Mouse (Mus musculus) heart, embryonic 13.5 days (tissue): ENCODE measurements at regions not wholly inside any gene's neighbourhood (a gene's known extent, or its start where the extent isn't known, plus 50 kb on each side); places are given as distances from the start of the nearest gene placed in this dataset.

ENCODE experiments used
- ATAC-seq: fragments of 200-750 bp; cut with Nextera tagmentation; 2 replicates; pipeline ENCODE4 v1.8.0; 2017; ENCODE audit warnings: moderate TSS enrichment; ENCODE audit not compliant: insufficient number of reproducible peaks, low FRiP score, low TSS enrichment; ENCODE audit errors: extremely low read depth
- H3K27ac ChIP-seq: fragments of 300-500 bp; sonication (generic); replicated peaks from 2 replicates; pipeline ENCODE4 v1.5.1; 2015; ENCODE audit warnings: moderate library complexity, mild to moderate bottlenecking, inconsistent platforms
- H3K27me3 ChIP-seq: fragments of 300-500 bp; sonication (generic); replicated peaks from 2 replicates; pipeline ENCODE4 v1.6.1; 2015; ENCODE audit warnings: mild to moderate bottlenecking, inconsistent platforms
- H3K36me3 ChIP-seq: fragments of 300-500 bp; sonication (generic); 2 replicates; pipeline ENCODE4 v1.6.1; 2015; ENCODE audit warnings: mild to moderate bottlenecking, inconsistent platforms
- H3K4me1 ChIP-seq: fragments of 300-500 bp; sonication (generic); 2 replicates; pipeline ENCODE4 v1.6.1; 2015; ENCODE audit warnings: inconsistent platforms
- H3K4me2 ChIP-seq: fragments of 300-500 bp; sonication (generic); 2 replicates; pipeline ENCODE4 v1.6.1; 2015; ENCODE audit warnings: inconsistent platforms, mild to moderate bottlenecking, moderate library complexity
- H3K4me3 ChIP-seq: fragments of 300-500 bp; sonication (generic); 2 replicates; pipeline ENCODE4 v1.5.1; 2015; ENCODE audit warnings: moderate library complexity, mild to moderate bottlenecking, inconsistent platforms
- H3K9ac ChIP-seq: fragments of 300-500 bp; sonication (generic); 2 replicates; pipeline ENCODE4 v1.6.1; 2015; ENCODE audit warnings: inconsistent platforms, mild to moderate bottlenecking, moderate library complexity
- H3K9me3 ChIP-seq: fragments of 300-500 bp; sonication (generic); 2 replicates; pipeline ENCODE4 v1.6.1; 2016; ENCODE audit warnings: inconsistent platforms
- WGBS: fragments of 180-500 bp; shearing (Covaris S2); methylation state at CpG from one replicate; pipeline ENCODE4 v1.1.7; 2015; ENCODE audit warnings: mixed read lengths; 5-methylcytosine and 5-hydroxymethylcytosine counted together

- Histone ChIP-seq H3K9ac (no peak overlapping the region), H3K4me3 (no peak overlapping the region), H3K27ac (no peak overlapping the region), H3K36me3 (no peaks in the 10 kb centered on the region), H3K9me3 (0 out of 2 replicates have a peak, but pooled peaks cover 3% of the 10 kb centered on the region), H3K27me3 (no peaks in the 10 kb centered on the region), H3K4me2 (no peak overlapping the region), H3K4me1 (no peaks in the 10 kb centered on the region)
- no peak for ATAC-seq
- WGBS, result 62% methylated on average over 6 of the region's 6 CpGs
Observed at GRCm38 (mm10) chr14:72777927-72778560, 68.2 kb upstream of the Fndc3a start.

- no peaks in the 10 kb centered on the region for H3K4me1 ChIP-seq
- no peak overlapping the region for H3K9ac ChIP-seq
- H3K36me3 ChIP-seq, result no peaks in the 10 kb centered on the region
- H3K4me2 ChIP-seq, result no peak overlapping the region
- H3K9me3 ChIP-seq, result 0 out of 2 replicates have a peak, but pooled peaks cover 5% of the 10 kb centered on the region
- no peak for ATAC-seq
- no peaks in the 10 kb centered on the region for H3K27me3 ChIP-seq
- H3K27ac ChIP-seq, result no peak overlapping the region
- WGBS, result 11% methylated on average over 1 of the region's 1 CpGs
- H3K4me3 ChIP-seq, result no peak overlapping the region
Observed at GRCm38 (mm10) chr14:72770237-72770636, 60.4 kb upstream of the Fndc3a start.

GRCm38 (mm10) chr14:72760123-72760522 is 50.3 kb upstream of the Fndc3a start:
- Histone ChIP-seq H3K4me3 (no peak overlapping the region), H3K36me3 (no peaks in the 10 kb centered on the region), H3K27me3 (no peaks in the 10 kb centered on the region), H3K4me1 (no peaks in the 10 kb centered on the region), H3K9ac (no peak overlapping the region), H3K27ac (no peak overlapping the region), H3K4me2 (no peak overlapping the region), H3K9me3 (no peaks in the 10 kb centered on the region)
- ATAC-seq, result no peak
